Mouse (Mus musculus): ENCODE measurements around the gene Rbm17. TPM values are rescaled to one million over a fixed set of nuclear protein-coding genes. Genes with fewer than 3 reads are reported as not detected.

The Rbm17 gene
- total and polyA plus RNA-seq, 3 experiments: 199 to 405 (median 239) TPM

DNA sequence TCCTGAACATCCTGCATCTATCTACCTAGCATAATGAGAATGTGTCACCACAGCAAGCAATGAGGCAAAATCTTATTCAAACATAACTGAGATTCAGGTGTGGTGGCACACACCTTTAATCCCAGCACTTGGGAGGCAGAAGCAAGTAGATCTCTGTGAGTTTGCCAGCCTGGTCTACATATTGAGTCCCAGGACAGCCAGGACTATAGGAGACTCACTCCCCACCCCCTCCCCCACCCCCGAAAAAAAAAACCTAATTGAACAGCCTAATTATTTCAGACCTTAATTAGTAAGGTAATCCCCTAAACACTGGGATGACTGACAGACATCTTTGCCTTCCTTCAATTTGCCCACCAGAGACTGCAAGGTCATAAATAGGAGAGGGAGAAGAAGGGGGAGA, 52.2 kb downstream of the Rbm17 start:
- Histone ChIP-seq H3K4me3 (replicated peaks in 1 of 3; ENCODE audit: low read depth in 2 of 3, low read length in 2 of 3, poor library complexity in 1 of 3) (no peak overlapping the region), H3K4me2 (ENCODE audit: insufficient read depth, low read depth, poor library complexity, severe bottlenecking) (0 out of 2 replicates have a peak overlapping the region, but pooled peaks have one; percentile 92), H3K9ac (ENCODE audit: insufficient read depth, low read depth) (no peak overlapping the region), H3K9me3 (replicated peaks; ENCODE audit: low read length) (no peaks in the 10 kb centered on the region), H3K36me3 (replicated peaks in 1 of 2; ENCODE audit: control insufficient read depth in 1 of 2, insufficient read depth in 1 of 2, low read length in 1 of 2) (peaks cover 0 to 12% of the 10 kb centered on the region in 2 experiments), H3K27me3 (replicated peaks) (peaks cover 2% of the 10 kb centered on the region), H3K27ac (ENCODE audit: insufficient read depth, low read depth) (no peak overlapping the region), H3K4me1 (ENCODE audit: control insufficient read depth in 1 of 2, insufficient read depth in 2 of 2) (peaks cover 5 to 31% of the 10 kb centered on the region in 2 experiments; a peak in 3 of 4 replicates), H3K79me2 (replicated peaks; ENCODE audit: control insufficient read depth, extremely low read depth, insufficient read depth, poor library complexity, severe bottlenecking) (no peaks in the 10 kb centered on the region)
- dilution Hi-C loops (cut with MboI; ENCODE audit: extremely low pct_ligation_motif_present, extremely low pct_unique_long_range_greater_than_20kb, low sequenced_read_pairs) (no loop called here), in situ Hi-C loops (cut with MboI; ENCODE audit: low pct_ligation_motif_present, low pct_unique_long_range_greater_than_20kb, low sequenced_read_pairs) (no loop called here)
- no peak for DNase-seq (ENCODE audit: extremely low read depth)
- TF ChIP-seq BHLHE40 (IDR thresholded peaks at IDR 0.05; ENCODE audit: low read depth, low read length) (no peak), SMC3 (IDR thresholded peaks at IDR 0.05; ENCODE audit: low read depth, low read length) (no peak)

DNA sequence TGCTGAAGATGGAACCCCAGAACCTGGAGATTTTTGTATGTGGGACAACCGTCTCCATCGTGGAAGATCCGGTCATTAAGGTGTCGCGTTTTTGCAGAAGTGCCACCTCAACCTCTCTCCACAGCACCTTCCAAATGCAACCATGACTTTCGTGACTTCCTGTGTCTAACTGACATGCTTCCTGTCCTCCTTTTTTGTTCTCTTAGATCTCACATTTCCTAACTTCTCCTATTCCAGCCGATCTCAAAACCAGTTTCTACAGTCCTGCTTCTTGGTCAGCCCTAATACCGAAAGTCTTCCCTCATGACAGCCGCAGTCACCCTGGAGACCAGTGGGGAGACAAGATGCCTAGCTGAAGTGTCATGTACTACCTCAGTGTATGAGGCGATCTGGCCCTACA, 55.4 kb downstream of the Rbm17 start:
- in situ Hi-C loops (cut with MboI; ENCODE audit: low pct_ligation_motif_present, low pct_unique_long_range_greater_than_20kb, low sequenced_read_pairs): no loop called here
- Histone ChIP-seq H3K4me2 (ENCODE audit: insufficient read depth, low read depth, poor library complexity, severe bottlenecking) (no peak overlapping the region), H3K9ac (ENCODE audit: insufficient read depth, low read depth) (no peak overlapping the region), H3K4me1 (ENCODE audit: control insufficient read depth in 1 of 2, insufficient read depth in 2 of 2) (peaks cover 5 to 48% of the 10 kb centered on the region in 2 experiments; a peak in 3 of 4 replicates), H3K9me3 (replicated peaks; ENCODE audit: low read length) (no peaks in the 10 kb centered on the region), H3K36me3 (replicated peaks in 1 of 2; ENCODE audit: control insufficient read depth in 1 of 2, insufficient read depth in 1 of 2, low read length in 1 of 2) (peaks cover 0 to 22% of the 10 kb centered on the region in 2 experiments), H3K4me3 (replicated peaks in 1 of 3; ENCODE audit: low read depth in 2 of 3, low read length in 2 of 3, poor library complexity in 1 of 3) (no peak overlapping the region), H3K79me2 (replicated peaks; ENCODE audit: control insufficient read depth, extremely low read depth, insufficient read depth, poor library complexity, severe bottlenecking) (no peaks in the 10 kb centered on the region), H3K27me3 (replicated peaks) (no peaks in the 10 kb centered on the region), H3K27ac (ENCODE audit: insufficient read depth, low read depth) (no peak overlapping the region)
- DNase-seq (ENCODE audit: extremely low read depth): no peak
- TF ChIP-seq ZKSCAN1 (IDR thresholded peaks at IDR 0.05; ENCODE audit: borderline replicate concordance, low read depth, low read length) (no peak), CHD2 (IDR thresholded peaks at IDR 0.05; ENCODE audit: low read length) (no peak), MXI1 (IDR thresholded peaks at IDR 0.05; ENCODE audit: low read depth, low read length) (no peak), ETS1 (conservative IDR thresholded peaks at IDR 0.05; ENCODE audit: low read depth, low read length) (no peak), ZMIZ1 (IDR thresholded peaks at IDR 0.05; ENCODE audit: low read depth, low read length) (no peak), IRF4 (IDR thresholded peaks at IDR 0.05; ENCODE audit: low read depth, low read length) (no peak), GABPA (IDR thresholded peaks at IDR 0.05; ENCODE audit: insufficient replicate concordance, low read depth, low read length) (no peak), CHD1 (IDR thresholded peaks at IDR 0.05; ENCODE audit: low read depth, low read length) (no peak)
- dilution Hi-C loops (cut with MboI; ENCODE audit: extremely low pct_ligation_motif_present, extremely low pct_unique_long_range_greater_than_20kb, low sequenced_read_pairs): no loop called here

DNA sequence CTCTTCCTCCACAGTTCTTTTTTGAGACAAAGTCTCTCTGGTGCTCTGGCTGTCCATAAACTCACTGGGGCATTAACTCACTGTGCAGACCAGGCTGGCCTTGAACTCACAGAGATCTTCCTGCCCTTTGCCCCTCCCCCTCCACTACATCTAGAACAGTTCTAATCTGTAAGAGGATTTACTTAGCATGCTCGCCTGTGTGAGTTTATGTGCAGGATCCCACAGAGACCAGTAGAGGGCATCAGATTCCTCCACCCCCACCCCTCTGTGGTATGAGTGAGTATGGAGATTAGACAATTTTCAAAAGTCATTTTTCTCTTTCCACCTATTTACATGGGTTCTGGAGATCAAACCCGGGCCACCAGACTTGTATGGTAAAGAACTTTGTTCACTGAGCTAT, 56.3 kb downstream of the Rbm17 start:
- Histone ChIP-seq H3K27ac (ENCODE audit: insufficient read depth, low read depth) (no peak overlapping the region), H3K36me3 (replicated peaks in 1 of 2; ENCODE audit: control insufficient read depth in 1 of 2, insufficient read depth in 1 of 2, low read length in 1 of 2) (peaks cover 0 to 25% of the 10 kb centered on the region in 2 experiments), H3K9ac (ENCODE audit: insufficient read depth, low read depth) (no peak overlapping the region), H3K4me3 (replicated peaks in 1 of 3; ENCODE audit: low read depth in 2 of 3, low read length in 2 of 3, poor library complexity in 1 of 3) (no peak overlapping the region), H3K4me2 (ENCODE audit: insufficient read depth, low read depth, poor library complexity, severe bottlenecking) (no peak overlapping the region), H3K9me3 (replicated peaks; ENCODE audit: low read length) (no peaks in the 10 kb centered on the region), H3K79me2 (replicated peaks; ENCODE audit: control insufficient read depth, extremely low read depth, insufficient read depth, poor library complexity, severe bottlenecking) (no peaks in the 10 kb centered on the region), H3K27me3 (replicated peaks) (no peaks in the 10 kb centered on the region), H3K4me1 (ENCODE audit: control insufficient read depth in 1 of 2, insufficient read depth in 2 of 2) (peaks cover 5 to 48% of the 10 kb centered on the region in 2 experiments; a peak in 3 of 4 replicates)
- peak; percentile 71 for DNase-seq (ENCODE audit: extremely low read depth)
- in situ Hi-C loops (cut with MboI; ENCODE audit: low pct_ligation_motif_present, low pct_unique_long_range_greater_than_20kb, low sequenced_read_pairs): no loop called here
- dilution Hi-C loops (cut with MboI; ENCODE audit: extremely low pct_ligation_motif_present, extremely low pct_unique_long_range_greater_than_20kb, low sequenced_read_pairs): no loop called here
- TF ChIP-seq TBP (conservative IDR thresholded peaks at IDR 0.05; ENCODE audit: low read depth, low read length) (no peak), PAX5 (IDR thresholded peaks at IDR 0.05; ENCODE audit: low read length) (no peak), RAD21 (IDR thresholded peaks at IDR 0.05; ENCODE audit: low read depth, low read length) (peak; percentile 57), SMC3 (IDR thresholded peaks at IDR 0.05; ENCODE audit: low read depth, low read length) (peak; percentile 61), CTCF (conservative IDR thresholded peaks at IDR 0.05 in 1 of 2, IDR thresholded peaks at IDR 0.05 in 1 of 2; ENCODE audit: low read depth in 2 of 2, low read length in 2 of 2) (peak; percentile 39 to 76), MAX (IDR thresholded peaks at IDR 0.05; ENCODE audit: low read length) (no peak), IRF4 (IDR thresholded peaks at IDR 0.05; ENCODE audit: low read depth, low read length) (no peak), JUN (IDR thresholded peaks at IDR 0.05; ENCODE audit: insufficient read depth, low read depth, low read length) (no peak), ZC3H11A (IDR thresholded peaks at IDR 0.05; ENCODE audit: low read depth, low read length) (no peak), BHLHE40 (IDR thresholded peaks at IDR 0.05; ENCODE audit: low read depth, low read length) (no peak), CHD2 (IDR thresholded peaks at IDR 0.05; ENCODE audit: low read length) (no peak), E2F4 (IDR thresholded peaks at IDR 0.05; ENCODE audit: insufficient replicate concordance, low read depth, low read length) (no peak), MYC (IDR thresholded peaks at IDR 0.05; ENCODE audit: low read depth, low read length) (no peak), POLR2AphosphoS2 (IDR thresholded peaks at IDR 0.05; ENCODE audit: low read depth, low read length) (no peak), EP300 (IDR thresholded peaks at IDR 0.05; ENCODE audit: low read length) (no peak), JUND (conservative IDR thresholded peaks at IDR 0.05; ENCODE audit: low read depth, low read length) (no peak), UBTF (IDR thresholded peaks at IDR 0.05; ENCODE audit: low read depth, low read length) (no peak), KAT2A (IDR thresholded peaks at IDR 0.05; ENCODE audit: insufficient replicate concordance, low read length) (no peak), MAZ (IDR thresholded peaks at IDR 0.05; ENCODE audit: low read depth, low read length) (peak; percentile 71; the same call in 1 of the 2 replicates), USF1 (IDR thresholded peaks at IDR 0.05; ENCODE audit: low read depth, low read length) (no peak), MXI1 (IDR thresholded peaks at IDR 0.05; ENCODE audit: low read depth, low read length) (no peak)

Data from CH12.LX (cell line).